Mouse (Mus musculus): Measurements from ENCODE around the gene Abcc10. TPM values are rescaled to one million over a fixed set of nuclear protein-coding genes. Genes with fewer than 3 reads are reported as not detected.
A peak's percentile ranks its signal among the peaks of the same experiment; 100 is the strongest.

Abcc10 gene
- 12.8 and 14.5 TPM in 2 replicates for total RNA-seq (2021)
- long read RNA-seq, partial matches to known transcripts = 3 of 6 reads
- long read RNA-seq, other reads (novel, unspliced or antisense) = 2 of 6 reads

GRCm38 (mm10) chr17:46327906-46328534, at the start of gene Abcc10:
Gene Abcc10 (minus strand): TSS chr17:46328352.
- peak; percentile 95 for DNase-seq

GRCm38 (mm10) chr17:46371783-46372182, 43.6 kb upstream of the Abcc10 start:
- DNase-seq = peak; percentile 23

- no peak for DNase-seq
These were observed 23.0 kb upstream of the Abcc10 start for GRCm38 (mm10) chr17:46351026-46351700.

GRCm38 (mm10) chr17:46341208-46341607, 13.1 kb upstream of the Abcc10 start:
- no peak for DNase-seq

- DNase-seq = no peak
These were observed 8.3 kb upstream of the Abcc10 start for GRCm38 (mm10) chr17:46336475-46336874.

GRCm38 (mm10) chr17:46328723-46329122, 571 bp upstream of the Abcc10 start:
- DNase-seq = no peak

GRCm38 (mm10) chr17:46327413-46327905, 693 bp downstream of the Abcc10 start:
- no peak for DNase-seq

GRCm38 (mm10) chr17:46322046-46322823, 5.9 kb downstream of the Abcc10 start:
- DNase-seq = no peak

GRCm38 (mm10) chr17:46320492-46320891, 7.7 kb downstream of the Abcc10 start:
- DNase-seq = no peak

- DNase-seq = no peak
These were observed 12.3 kb downstream of the Abcc10 start for GRCm38 (mm10) chr17:46315813-46316212.

GRCm38 (mm10) chr17:46313135-46313715, 14.9 kb downstream of the Abcc10 start:
- no peak for DNase-seq

- DNase-seq = no peak
These were observed 17.6 kb downstream of the Abcc10 start for GRCm38 (mm10) chr17:46310515-46310914.

- DNase-seq = no peak
These were observed 18.3 kb downstream of the Abcc10 start for GRCm38 (mm10) chr17:46309835-46310234.

GRCm38 (mm10) chr17:46306956-46307355, 21.2 kb downstream of the Abcc10 start:
- no peak for DNase-seq

- DNase-seq = no peak
These were observed 24.0 kb downstream of the Abcc10 start for GRCm38 (mm10) chr17:46304184-46304583.

- no peak for DNase-seq
These were observed 26.3 kb downstream of the Abcc10 start for GRCm38 (mm10) chr17:46301892-46302291.

- peak; percentile 87 for DNase-seq
These were observed 29.8 kb downstream of the Abcc10 start for GRCm38 (mm10) chr17:46298220-46298913.

- DNase-seq = no peak
These were observed 30.6 kb downstream of the Abcc10 start, which contains the start of gene Dlk2 for GRCm38 (mm10) chr17:46297364-46298219. Gene Dlk2 (plus strand): TSS chr17:46297421.

GRCm38 (mm10) chr17:46297028-46297363, 31.2 kb downstream of the Abcc10 start:
- no peak for DNase-seq

GRCm38 (mm10) chr17:46296601-46297000, 31.6 kb downstream of the Abcc10 start:
- DNase-seq = no peak

- peak; percentile 46 for DNase-seq
These were observed 40.5 kb downstream of the Abcc10 start for GRCm38 (mm10) chr17:46287678-46288095.

All from adrenal gland, postnatal 25 days (tissue).